Mouse (Mus musculus): ENCODE measurements around the gene Idh1. TPM values are rescaled to one million over a fixed set of nuclear protein-coding genes. Genes with fewer than 3 reads are reported as not detected.

Idh1 gene
- total and polyA plus RNA-seq, 2 experiments from 2014 or later, result 240 to 408 TPM

DNA sequence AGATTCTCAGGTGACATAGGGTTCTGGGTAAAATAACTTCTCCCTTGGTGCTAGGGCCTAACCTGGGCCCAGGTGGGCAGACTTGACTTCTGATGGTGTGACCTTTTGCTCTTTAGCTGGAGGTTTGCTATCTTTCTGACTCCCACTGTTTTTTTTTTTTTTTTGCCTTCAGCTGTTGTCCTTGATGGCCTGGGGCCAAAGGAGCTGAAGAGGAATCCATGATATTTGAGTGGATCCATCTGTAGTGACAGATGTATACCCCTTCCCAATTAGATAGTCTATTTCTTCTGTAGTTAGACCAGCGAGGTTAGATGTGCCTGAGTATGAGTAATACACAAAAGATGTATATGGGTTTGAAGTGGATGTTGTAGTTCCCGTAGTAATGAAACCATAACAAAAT lies 31.3 kb upstream of the Idh1 start:
- Histone ChIP-seq H3K9ac (replicated peaks; ENCODE audit: low read length, poor library complexity, severe bottlenecking) (no peak overlapping the region), H3K4me3 (ENCODE audit: low read depth, low read length) (no peak overlapping the region), H3K9me3 (ENCODE audit: low read length) (no peaks in the 10 kb centered on the region), H3K27me3 (ENCODE audit: insufficient read depth, low read length) (no peaks in the 10 kb centered on the region), H3K36me3 (ENCODE audit: insufficient read depth, low read length) (peaks cover 9% of the 10 kb centered on the region; the same call in 1 of the 2 replicates), H3K4me2 (ENCODE audit: low read depth, low read length, poor library complexity, severe bottlenecking) (no peak overlapping the region), H3K4me1 (ENCODE audit: insufficient read depth, low read length) (no peaks in the 10 kb centered on the region), H3K27ac (ENCODE audit: low read depth, low read length) (no peak overlapping the region)
- no peak for ATAC-seq (ENCODE audit: low FRiP score)
- DNase-seq (ENCODE audit: low spot score), result no peak
- no peak for TF ChIP-seq CTCF (IDR thresholded peaks at IDR 0.05)
- WGBS, result 88% methylated on average over 2 of the region's 2 CpGs

DNA sequence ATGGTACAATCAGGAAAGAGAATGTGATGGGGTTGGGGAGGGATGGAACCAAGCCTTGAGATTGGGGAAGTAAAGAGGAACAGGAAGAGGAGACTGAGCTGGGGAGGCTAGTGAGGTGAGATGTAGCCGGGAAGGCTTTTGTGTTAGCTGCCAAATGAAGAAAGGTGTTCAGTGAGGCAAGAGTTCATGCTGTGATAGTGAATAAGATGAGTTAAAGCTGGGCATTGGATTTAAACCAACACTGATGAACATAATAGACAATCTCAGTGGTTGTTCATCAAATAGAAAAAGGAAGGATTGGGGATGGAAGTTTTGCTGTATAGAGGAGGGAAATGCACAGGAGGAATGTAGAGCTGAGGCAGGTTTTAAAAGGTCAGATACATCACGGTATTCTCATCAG lies 26.9 kb upstream of the Idh1 start:
- Histone ChIP-seq H3K27me3 (ENCODE audit: insufficient read depth, low read length) (no peaks in the 10 kb centered on the region), H3K9ac (replicated peaks; ENCODE audit: low read length, poor library complexity, severe bottlenecking) (no peak overlapping the region), H3K4me3 (ENCODE audit: low read depth, low read length) (no peak overlapping the region), H3K36me3 (ENCODE audit: insufficient read depth, low read length) (peaks cover 12% of the 10 kb centered on the region), H3K4me2 (ENCODE audit: low read depth, low read length, poor library complexity, severe bottlenecking) (no peak overlapping the region), H3K27ac (ENCODE audit: low read depth, low read length) (no peak overlapping the region), H3K9me3 (ENCODE audit: low read length) (peaks cover 9% of the 10 kb centered on the region), H3K4me1 (ENCODE audit: insufficient read depth, low read length) (no peaks in the 10 kb centered on the region)
- ATAC-seq (ENCODE audit: low FRiP score) (no peak), DNase-seq (ENCODE audit: low spot score) (no peak)
- TF ChIP-seq CTCF (IDR thresholded peaks at IDR 0.05), result no peak
- 11% methylated on average over 2 of the region's 2 CpGs for WGBS

DNA sequence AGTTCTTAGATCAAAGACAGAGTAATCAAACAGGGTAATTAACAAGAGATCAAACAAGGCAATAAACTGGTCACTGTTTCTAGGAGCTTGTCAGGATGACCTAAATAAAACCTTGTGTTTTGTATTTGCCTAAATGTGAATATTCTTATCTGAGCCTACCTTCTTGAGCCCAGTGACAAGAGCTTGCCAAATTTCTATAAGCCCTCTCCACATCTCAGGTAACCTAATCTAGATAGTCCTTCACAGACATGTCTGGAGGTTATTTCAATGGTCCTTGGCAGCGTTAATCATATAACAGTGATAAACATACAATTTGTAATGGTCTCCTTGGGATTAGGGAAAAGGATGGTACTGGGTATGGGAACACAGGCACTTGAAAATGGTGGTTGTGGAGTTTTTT lies 18.0 kb upstream of the Idh1 start:
- DNase-seq (ENCODE audit: low spot score), result no peak
- Histone ChIP-seq H3K9ac (replicated peaks; ENCODE audit: low read length, poor library complexity, severe bottlenecking) (no peak overlapping the region), H3K27ac (ENCODE audit: low read depth, low read length) (no peak overlapping the region), H3K4me2 (ENCODE audit: low read depth, low read length, poor library complexity, severe bottlenecking) (no peak overlapping the region), H3K4me1 (ENCODE audit: insufficient read depth, low read length) (no peaks in the 10 kb centered on the region), H3K27me3 (ENCODE audit: insufficient read depth, low read length) (no peaks in the 10 kb centered on the region), H3K36me3 (ENCODE audit: insufficient read depth, low read length) (peaks cover 19% of the 10 kb centered on the region), H3K4me3 (ENCODE audit: low read depth, low read length) (no peak overlapping the region), H3K9me3 (ENCODE audit: low read length) (peaks cover 3% of the 10 kb centered on the region; the same call in 1 of the 2 replicates)
- no peak for ATAC-seq (ENCODE audit: low FRiP score)
- no peak for TF ChIP-seq CTCF (IDR thresholded peaks at IDR 0.05)
- 91% methylated on average over 1 of the region's 1 CpGs for WGBS

DNA sequence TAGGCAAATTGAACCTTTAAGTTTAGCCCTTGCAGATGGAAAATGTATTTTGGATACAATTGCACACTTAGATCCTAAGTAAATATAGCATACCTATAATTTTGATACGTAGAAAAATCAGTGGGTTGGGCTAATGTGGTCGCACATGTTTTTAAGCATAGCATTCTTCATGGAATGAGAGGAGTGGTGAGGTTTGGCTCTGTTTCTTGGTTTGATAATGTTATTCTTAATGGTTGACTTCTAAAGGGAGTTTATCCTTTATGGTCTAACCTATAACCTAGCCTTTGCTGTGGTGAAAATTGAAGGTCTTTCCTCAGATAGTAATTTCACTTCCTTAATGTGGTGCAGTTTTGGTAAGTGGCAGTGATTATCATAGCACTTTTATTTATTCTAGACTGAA lies 12.6 kb upstream of the Idh1 start:
- Histone ChIP-seq H3K4me1 (ENCODE audit: insufficient read depth, low read length) (no peaks in the 10 kb centered on the region), H3K36me3 (ENCODE audit: insufficient read depth, low read length) (peaks cover 14% of the 10 kb centered on the region), H3K4me2 (ENCODE audit: low read depth, low read length, poor library complexity, severe bottlenecking) (no peak overlapping the region), H3K27me3 (ENCODE audit: insufficient read depth, low read length) (no peaks in the 10 kb centered on the region), H3K9ac (replicated peaks; ENCODE audit: low read length, poor library complexity, severe bottlenecking) (no peak overlapping the region), H3K9me3 (ENCODE audit: low read length) (no peaks in the 10 kb centered on the region), H3K27ac (ENCODE audit: low read depth, low read length) (no peak overlapping the region), H3K4me3 (ENCODE audit: low read depth, low read length) (no peak overlapping the region)
- WGBS, result 97% methylated on average over 2 of the region's 2 CpGs
- ATAC-seq (ENCODE audit: low FRiP score) (no peak), DNase-seq (ENCODE audit: low spot score) (no peak)
- TF ChIP-seq CTCF (IDR thresholded peaks at IDR 0.05), result no peak

DNA sequence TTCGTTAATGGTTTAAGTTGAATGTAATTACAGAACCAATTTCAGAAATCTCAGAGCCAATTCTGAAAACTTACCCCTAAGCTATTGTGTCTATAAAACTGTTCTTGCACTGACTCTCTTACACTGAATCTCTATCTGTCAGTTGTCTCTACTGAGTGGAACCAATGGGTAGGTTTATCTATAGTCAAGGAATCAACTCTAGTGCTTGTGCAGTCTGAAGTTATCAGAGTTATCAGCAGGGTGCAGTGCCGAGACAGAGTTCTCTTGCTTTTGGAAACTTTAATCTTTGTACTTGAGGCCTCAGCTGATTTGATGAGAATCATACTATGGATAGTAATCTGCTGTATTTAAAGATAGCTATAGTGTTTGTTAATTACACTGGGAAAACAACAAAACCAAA lies 12.1 kb upstream of the Idh1 start:
- Histone ChIP-seq H3K4me2 (ENCODE audit: low read depth, low read length, poor library complexity, severe bottlenecking) (no peak overlapping the region), H3K27ac (ENCODE audit: low read depth, low read length) (no peak overlapping the region), H3K27me3 (ENCODE audit: insufficient read depth, low read length) (no peaks in the 10 kb centered on the region), H3K9me3 (ENCODE audit: low read length) (no peaks in the 10 kb centered on the region), H3K9ac (replicated peaks; ENCODE audit: low read length, poor library complexity, severe bottlenecking) (no peak overlapping the region), H3K36me3 (ENCODE audit: insufficient read depth, low read length) (peaks cover 12% of the 10 kb centered on the region), H3K4me1 (ENCODE audit: insufficient read depth, low read length) (no peaks in the 10 kb centered on the region), H3K4me3 (ENCODE audit: low read depth, low read length) (no peak overlapping the region)
- ATAC-seq (ENCODE audit: low FRiP score) (no peak), DNase-seq (ENCODE audit: low spot score) (no peak)
- 88% methylated on average over 2 of the region's 2 CpGs for WGBS
- TF ChIP-seq CTCF (IDR thresholded peaks at IDR 0.05), result no peak

DNA sequence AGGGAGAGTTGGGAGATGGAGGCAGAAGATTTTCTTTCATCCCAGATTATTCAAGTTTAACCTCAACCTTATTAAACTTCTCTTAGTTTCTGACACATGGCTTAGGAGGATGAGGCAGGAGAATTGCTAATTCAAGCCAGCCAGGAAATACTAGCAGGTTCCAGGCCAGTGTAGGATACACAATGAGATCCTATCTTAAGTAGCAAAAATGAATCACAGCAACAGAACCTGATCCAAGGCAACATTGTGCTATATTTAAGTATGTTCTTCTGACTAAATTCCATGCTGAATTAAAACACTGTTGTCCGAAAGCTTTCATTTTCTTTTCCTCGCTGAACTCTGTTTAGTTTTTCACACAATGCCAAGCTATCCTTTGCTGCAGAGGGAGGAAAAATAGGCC lies 6.9 kb upstream of the Idh1 start:
- no peak overlapping the region for H3K27ac ChIP-seq (ENCODE audit: low read depth, low read length)
- TF ChIP-seq CTCF (IDR thresholded peaks at IDR 0.05), result no peak
- no peaks in the 10 kb centered on the region for H3K27me3 ChIP-seq (ENCODE audit: insufficient read depth, low read length)
- H3K4me3 ChIP-seq (ENCODE audit: low read depth, low read length), result no peak overlapping the region
- no peak overlapping the region for H3K9ac ChIP-seq (replicated peaks; ENCODE audit: low read length, poor library complexity, severe bottlenecking)
- H3K4me2 ChIP-seq (ENCODE audit: low read depth, low read length, poor library complexity, severe bottlenecking), result no peak overlapping the region
- H3K36me3 ChIP-seq (ENCODE audit: insufficient read depth, low read length), result peaks cover 24% of the 10 kb centered on the region
- no peaks in the 10 kb centered on the region for H3K4me1 ChIP-seq (ENCODE audit: insufficient read depth, low read length)
- 95% methylated on average over 2 of the region's 2 CpGs for WGBS
- H3K9me3 ChIP-seq (ENCODE audit: low read length), result no peaks in the 10 kb centered on the region
- ATAC-seq (ENCODE audit: low FRiP score), result no peak
- DNase-seq (ENCODE audit: low spot score), result no peak
